Mouse (Mus musculus) intestine, embryonic 15.5 days (tissue): Measurements from ENCODE around the gene Nrros. TPM values are rescaled to one million over a fixed set of nuclear protein-coding genes. Genes with fewer than 3 reads are reported as not detected.

Experiments
- ATAC-seq: fragments of 200-750 bp; cut with Nextera tagmentation; 2 replicates; pipeline ENCODE4 v1.8.0; 2017; ENCODE audit warnings: moderate TSS enrichment, moderate library complexity
- H3K27ac ChIP-seq: fragments of 300-500 bp; sonication (generic); 2 replicates; pipeline ENCODE4 v1.5.1; 2015; ENCODE audit warnings: mild to moderate bottlenecking, inconsistent platforms
- H3K27me3 ChIP-seq: fragments of 300-500 bp; sonication (generic); replicated peaks from 2 replicates; pipeline ENCODE4 v1.6.1; 2015; ENCODE audit warnings: inconsistent platforms
- H3K36me3 ChIP-seq: fragments of 300-500 bp; sonication (generic); 2 replicates; pipeline ENCODE4 v1.6.1; 2015; ENCODE audit warnings: inconsistent platforms
- H3K4me1 ChIP-seq: fragments of 300-500 bp; sonication (generic); replicated peaks from 2 replicates; pipeline ENCODE4 v1.6.1; 2015; ENCODE audit warnings: inconsistent platforms
- H3K4me2 ChIP-seq: fragments of 300-500 bp; sonication (generic); replicated peaks from 2 replicates; pipeline ENCODE4 v1.6.1; 2015; ENCODE audit warnings: mild to moderate bottlenecking, inconsistent platforms
- H3K4me3 ChIP-seq: fragments of 300-500 bp; sonication (generic); replicated peaks from 2 replicates; pipeline ENCODE4 v1.5.1; 2015; ENCODE audit warnings: inconsistent platforms
- H3K9ac ChIP-seq: fragments of 300-500 bp; sonication (generic); 2 replicates; pipeline ENCODE4 v1.6.1; 2015; ENCODE audit warnings: inconsistent platforms
- H3K9me3 ChIP-seq: fragments of 300-500 bp; sonication (generic); 2 replicates; pipeline ENCODE4 v1.6.1; 2016; ENCODE audit warnings: inconsistent platforms
- WGBS: fragments of 180-500 bp; shearing (Covaris S2); methylation state at CpG from one replicate; pipeline ENCODE4 v1.1.7; 2015; 5-methylcytosine and 5-hydroxymethylcytosine counted together
- polyA plus RNA-seq: library from polyadenylated mRNA; unstranded; fragments of >200 nt; fragmentation: Nextera tagmentation; extraction: Ambion mirVana; gene quantifications from 2 replicates; pipeline ENCODE4 v1.2.1, GENCODE M21; 2015

Nrros gene
- polyA plus RNA-seq, 1 experiment from 2014 or later: 13.8 TPM

DNA sequence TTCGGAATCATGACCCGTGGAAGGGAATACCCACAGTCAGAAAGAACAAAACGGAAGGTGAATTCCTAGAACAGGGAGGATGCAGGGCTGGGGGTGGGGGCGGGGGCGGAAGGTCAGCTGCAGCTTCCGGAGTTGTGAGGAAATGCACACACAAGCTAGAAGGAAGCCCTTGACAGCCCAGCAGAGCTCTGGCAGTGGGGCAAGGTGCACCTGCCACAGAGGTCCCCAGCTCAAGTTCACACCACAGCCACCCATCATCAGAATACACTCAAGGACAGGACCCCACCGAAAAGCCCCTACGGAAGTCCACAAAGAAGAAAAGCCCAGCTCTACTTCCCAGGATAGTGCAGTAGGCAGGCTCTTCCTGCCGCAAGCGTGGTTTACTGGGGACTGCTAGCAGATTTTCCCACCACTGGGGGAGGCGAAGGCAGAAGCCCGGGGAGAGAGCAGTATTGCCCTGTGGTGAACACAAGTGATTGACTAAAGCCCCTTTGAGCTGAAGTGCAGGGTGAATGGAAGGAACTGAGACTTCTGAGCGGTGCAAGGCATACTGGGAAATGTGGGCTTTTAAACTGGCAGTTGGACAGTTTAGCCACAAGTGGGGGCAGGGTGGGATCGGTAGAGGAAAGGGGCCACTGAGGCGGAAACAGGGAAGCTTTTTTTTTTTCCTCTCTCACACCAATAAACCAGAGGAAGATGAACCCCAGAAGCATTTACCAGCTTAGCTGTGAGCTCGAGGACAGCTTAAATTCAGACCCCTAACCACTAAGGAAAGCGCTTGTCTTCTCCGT, 11.7 kb upstream of the Nrros start:
- ATAC-seq: no peak

GRCm38 (mm10) chr16:32175029-32175428, 9.6 kb upstream of the Nrros start:
- Histone ChIP-seq H3K27ac (no peak overlapping the region), H3K4me2 (no peak overlapping the region), H3K9ac (no peak overlapping the region), H3K27me3 (no peaks in the 10 kb centered on the region), H3K4me1 (no peaks in the 10 kb centered on the region), H3K36me3 (no peaks in the 10 kb centered on the region), H3K4me3 (no peak overlapping the region), H3K9me3 (no peaks in the 10 kb centered on the region)
- 89% methylated on average over 4 of the region's 4 CpGs for WGBS
- no peak for ATAC-seq

More for the DNA sequence above, 11.7 kb upstream of the Nrros start:
- no peaks in the 10 kb centered on the region for H3K4me1 ChIP-seq
- H3K36me3 ChIP-seq: no peaks in the 10 kb centered on the region
- no peak overlapping the region for H3K9ac ChIP-seq
- peak overlapping the region; percentile 51 for H3K27ac ChIP-seq
- peak overlapping the region; percentile 11 for H3K4me2 ChIP-seq
- WGBS: 55% methylated on average over 18 of the region's 18 CpGs
- no peaks in the 10 kb centered on the region for H3K27me3 ChIP-seq
- H3K4me3 ChIP-seq: no peak overlapping the region
- no peaks in the 10 kb centered on the region for H3K9me3 ChIP-seq

DNA sequence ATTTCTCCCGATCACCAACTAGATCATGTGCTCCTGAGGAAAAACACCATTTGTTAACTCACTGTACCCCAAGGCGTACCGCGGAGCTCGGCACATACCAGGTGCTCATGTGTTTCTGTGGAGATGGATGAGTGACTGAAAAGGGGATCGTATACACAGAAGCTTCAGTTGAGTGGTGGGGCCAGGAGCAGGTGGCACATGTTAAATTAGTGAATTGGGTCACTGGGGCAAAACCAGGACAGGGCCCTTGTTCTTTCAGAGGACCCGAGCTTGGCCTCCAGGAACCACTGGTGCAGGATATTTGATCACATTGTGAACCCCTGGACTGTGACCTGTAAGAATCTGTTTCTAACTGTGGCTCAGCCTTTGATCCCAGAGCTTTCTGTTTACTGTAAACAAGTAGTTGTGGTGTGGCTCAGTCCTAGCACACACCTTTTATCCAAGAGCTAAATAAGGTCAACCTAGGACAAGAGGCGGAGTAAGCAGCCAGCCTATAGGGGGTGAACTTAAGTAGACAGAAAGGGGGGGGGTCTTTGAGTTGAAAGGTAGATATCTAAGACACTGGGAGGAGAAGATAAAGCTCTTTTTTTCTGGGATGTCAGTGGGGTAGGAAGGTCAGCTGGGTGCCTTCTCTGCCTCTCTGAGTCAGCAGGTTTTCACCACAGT, 9.1 kb upstream of the Nrros start:
- H3K36me3 ChIP-seq: no peaks in the 10 kb centered on the region

GRCm38 (mm10) chr16:32173401-32173800, 8.0 kb upstream of the Nrros start:
- H3K9ac ChIP-seq: no peak overlapping the region
- H3K4me2 ChIP-seq: no peak overlapping the region
- no peak overlapping the region for H3K4me3 ChIP-seq
- no peak for ATAC-seq
- H3K27me3 ChIP-seq: no peaks in the 10 kb centered on the region
- H3K27ac ChIP-seq: no peak overlapping the region
- H3K9me3 ChIP-seq: no peaks in the 10 kb centered on the region
- H3K36me3 ChIP-seq: no peaks in the 10 kb centered on the region
- no peaks in the 10 kb centered on the region for H3K4me1 ChIP-seq
- 69% methylated on average over 11 of the region's 11 CpGs for WGBS

More for the DNA sequence above, 9.1 kb upstream of the Nrros start:
- Histone ChIP-seq H3K4me3 (no peak overlapping the region), H3K9me3 (no peaks in the 10 kb centered on the region), H3K27me3 (no peaks in the 10 kb centered on the region), H3K27ac (no peak overlapping the region), H3K4me1 (no peaks in the 10 kb centered on the region), H3K9ac (no peak overlapping the region), H3K4me2 (no peak overlapping the region)
- no peak for ATAC-seq
- 83% methylated on average over 8 of the region's 8 CpGs for WGBS

GRCm38 (mm10) chr16:32171031-32171731, 5.8 kb upstream of the Nrros start:
- Histone ChIP-seq H3K36me3 (no peaks in the 10 kb centered on the region), H3K9ac (no peak overlapping the region), H3K27me3 (no peaks in the 10 kb centered on the region), H3K4me3 (no peak overlapping the region), H3K4me2 (no peak overlapping the region), H3K27ac (no peak overlapping the region), H3K4me1 (no peaks in the 10 kb centered on the region), H3K9me3 (no peaks in the 10 kb centered on the region)
- WGBS: 81% methylated on average over 5 of the region's 5 CpGs
- ATAC-seq: no peak

DNA sequence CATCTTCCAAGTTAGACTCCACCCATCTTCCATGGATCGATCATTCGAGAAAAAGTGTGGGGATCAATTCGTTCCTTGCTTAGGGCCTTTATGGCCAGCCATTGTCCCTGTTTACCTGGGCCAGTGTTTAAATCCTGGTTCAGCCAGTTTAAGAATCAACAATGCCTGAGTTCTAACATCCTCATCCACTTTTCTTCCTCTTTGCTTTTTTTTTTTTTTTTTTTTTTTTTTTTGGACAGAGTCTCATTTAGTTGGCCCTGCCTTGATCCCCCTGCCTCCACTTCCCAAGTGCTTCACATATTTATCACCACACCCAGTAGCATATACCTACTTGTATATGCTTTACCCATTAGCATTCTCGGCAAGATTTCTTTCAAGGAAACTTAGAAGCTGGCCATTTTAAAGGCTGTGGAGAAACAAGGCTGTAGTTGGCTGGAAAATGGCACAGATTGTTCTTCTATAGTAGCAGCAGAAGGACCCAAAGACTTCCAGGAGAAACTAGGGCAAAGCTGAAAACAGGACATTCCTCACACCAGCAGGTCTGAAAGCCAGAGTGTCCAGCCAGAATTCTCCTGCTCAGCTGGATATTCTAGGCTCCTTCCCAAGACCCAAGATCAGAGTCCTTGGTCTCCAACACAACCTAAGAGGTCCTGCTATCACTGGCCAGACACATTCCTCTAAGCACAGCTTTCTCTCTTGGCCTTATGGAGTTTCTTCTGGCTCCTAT, 2.6 kb upstream of the Nrros start:
- no peaks in the 10 kb centered on the region for H3K9me3 ChIP-seq
- no peak for ATAC-seq
- WGBS: 91% methylated on average over 4 of the region's 4 CpGs

GRCm38 (mm10) chr16:32164396-32165027, 882 bp downstream of the Nrros start:
- Histone ChIP-seq H3K4me3 (peak overlapping the region; percentile 33), H3K4me2 (peak overlapping the region; percentile 74), H3K27ac (no peak overlapping the region), H3K36me3 (no peaks in the 10 kb centered on the region), H3K9ac (peak overlapping the region; percentile 24), H3K27me3 (peaks cover 4% of the 10 kb centered on the region; the same call in 1 of the 2 replicates), H3K9me3 (no peaks in the 10 kb centered on the region), H3K4me1 (no peaks in the 10 kb centered on the region)
- WGBS: 72% methylated on average over 19 of the region's 19 CpGs
- ATAC-seq: no peak

More for the DNA sequence above, 2.6 kb upstream of the Nrros start:
- Histone ChIP-seq H3K4me3 (no peak overlapping the region), H3K36me3 (no peaks in the 10 kb centered on the region), H3K27me3 (peaks cover 4% of the 10 kb centered on the region; the same call in 1 of the 2 replicates), H3K27ac (no peak overlapping the region), H3K9ac (no peak overlapping the region), H3K4me1 (no peaks in the 10 kb centered on the region), H3K4me2 (no peak overlapping the region)

DNA sequence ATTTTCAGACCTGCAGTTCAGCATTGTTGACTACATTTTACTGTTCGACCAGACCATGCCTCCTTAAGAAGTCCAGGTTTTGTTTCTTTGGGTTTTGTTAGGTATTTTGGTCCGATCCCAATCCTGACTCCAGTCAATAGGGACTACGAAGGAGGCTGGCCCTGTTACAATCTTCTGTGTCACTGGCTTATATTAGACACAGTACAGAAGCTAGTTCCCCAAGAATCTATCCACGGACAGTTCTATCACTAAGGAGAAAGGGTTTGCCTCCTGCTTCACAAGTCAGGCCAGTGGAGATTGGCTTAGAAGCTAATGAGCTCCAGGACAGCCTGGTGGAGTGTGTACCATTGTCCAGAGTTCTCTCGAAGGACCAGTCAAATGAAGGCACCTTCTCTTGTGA, 1.5 kb downstream of the Nrros start:
- peaks cover 4% of the 10 kb centered on the region; the same call in 1 of the 2 replicates for H3K27me3 ChIP-seq
- H3K9ac ChIP-seq: no peak overlapping the region
- no peak for ATAC-seq
- H3K9me3 ChIP-seq: no peaks in the 10 kb centered on the region
- no peak overlapping the region for H3K27ac ChIP-seq
- H3K4me1 ChIP-seq: no peaks in the 10 kb centered on the region
- H3K4me3 ChIP-seq: peak overlapping the region; percentile 33; the same call in 1 of the 2 replicates
- H3K36me3 ChIP-seq: no peaks in the 10 kb centered on the region
- WGBS: 71% methylated on average over 5 of the region's 5 CpGs
- peak overlapping the region; percentile 22; the same call in 1 of the 2 replicates for H3K4me2 ChIP-seq

- 72% methylated on average over 4 of the region's 4 CpGs for WGBS
- H3K36me3 ChIP-seq: no peaks in the 10 kb centered on the region
- ATAC-seq: no peak
- no peaks in the 10 kb centered on the region for H3K4me1 ChIP-seq
- no peak overlapping the region for H3K9ac ChIP-seq
- peak overlapping the region; percentile 2; the same call in 1 of the 2 replicates for H3K4me3 ChIP-seq
- 0 out of 2 replicates have a peak overlapping the region, but pooled peaks have one; percentile 19 for H3K4me2 ChIP-seq
- H3K27ac ChIP-seq: no peak overlapping the region
- H3K27me3 ChIP-seq: peaks cover 4% of the 10 kb centered on the region; the same call in 1 of the 2 replicates
- H3K9me3 ChIP-seq: no peaks in the 10 kb centered on the region
These were observed 2.0 kb downstream of the Nrros start for GRCm38 (mm10) chr16:32163392-32163791.

DNA sequence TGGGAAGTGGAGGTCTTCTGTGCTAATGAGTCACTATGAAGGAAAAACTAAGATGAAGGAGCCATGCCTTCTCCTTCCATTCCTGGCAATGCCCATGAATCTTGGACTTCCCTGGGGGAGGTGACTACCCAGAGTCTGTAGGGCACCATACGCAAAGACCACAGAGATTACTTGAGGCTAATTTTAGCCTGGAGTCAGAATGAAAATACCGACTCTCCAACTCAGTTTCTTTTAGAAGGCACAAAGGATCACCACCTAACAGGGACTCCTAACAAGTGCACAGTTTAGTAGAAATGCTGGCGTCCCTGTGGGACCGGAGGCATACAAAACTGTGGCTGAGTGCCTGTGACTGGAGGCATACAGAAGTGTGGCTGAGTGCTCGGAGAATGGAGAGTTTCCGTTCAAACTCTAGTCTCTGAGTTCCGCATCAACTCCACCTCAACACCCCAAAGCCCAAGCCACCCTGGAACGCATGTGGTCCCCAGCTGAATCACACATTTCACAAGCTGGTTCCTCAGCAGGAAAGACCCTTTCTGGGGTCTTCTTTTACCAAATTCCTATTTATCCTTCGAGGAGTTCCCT, 4.6 kb downstream of the Nrros start:
- peaks cover 4% of the 10 kb centered on the region; the same call in 1 of the 2 replicates for H3K27me3 ChIP-seq
- no peak for ATAC-seq
- no peak overlapping the region for H3K9ac ChIP-seq

DNA sequence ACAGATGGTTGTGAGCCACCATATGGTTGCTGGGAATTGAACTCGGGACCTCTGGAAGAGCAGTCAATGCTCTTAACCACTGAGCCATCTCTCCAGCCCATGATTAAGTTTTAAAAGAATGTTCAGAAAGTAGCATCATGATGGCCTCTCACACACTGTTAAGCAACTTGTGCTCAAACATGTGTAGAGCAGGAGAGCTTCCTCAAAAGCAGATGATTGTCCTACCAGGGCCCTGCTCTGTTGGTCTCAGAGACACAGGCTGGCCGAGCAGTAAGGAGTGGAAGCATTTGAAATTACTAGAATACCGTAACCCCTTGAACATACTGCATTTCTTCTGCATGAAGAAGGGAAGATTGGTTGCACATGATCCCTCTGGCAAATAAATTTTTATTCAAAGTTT, 6.4 kb downstream of the Nrros start:
- Histone ChIP-seq H3K4me3 (no peak overlapping the region), H3K4me1 (no peaks in the 10 kb centered on the region), H3K9ac (no peak overlapping the region), H3K4me2 (no peak overlapping the region), H3K9me3 (no peaks in the 10 kb centered on the region), H3K36me3 (no peaks in the 10 kb centered on the region), H3K27ac (no peak overlapping the region), H3K27me3 (no peaks in the 10 kb centered on the region)
- ATAC-seq: no peak
- 94% methylated on average over 3 of the region's 3 CpGs for WGBS

More for the DNA sequence above, 4.6 kb downstream of the Nrros start:
- Histone ChIP-seq H3K4me3 (no peak overlapping the region), H3K9me3 (no peaks in the 10 kb centered on the region), H3K4me2 (no peak overlapping the region), H3K27ac (no peak overlapping the region), H3K36me3 (no peaks in the 10 kb centered on the region), H3K4me1 (no peaks in the 10 kb centered on the region)
- 87% methylated on average over 9 of the region's 9 CpGs for WGBS
